Mouse (Mus musculus) lung, postnatal 0 days (tissue): Measurements from ENCODE around the gene Fkbp10.

ENCODE experiments used
- CTCF ChIP-seq: IDR thresholded peaks from 2 replicates; pipeline ENCODE4 v1.5.1; 2016; ENCODE audit warnings: antibody characterized with exemption, mild to moderate bottlenecking
- EP300 ChIP-seq: IDR thresholded peaks from 2 replicates; pipeline ENCODE4 v1.6.1; 2016; ENCODE audit warnings: antibody characterized with exemption, mild to moderate bottlenecking, control low read depth

GRCm38 (mm10) chr11:100442625-100443024 lies 27.1 kb downstream of the Fkbp10 start:
- TF ChIP-seq CTCF (no peak), EP300 (no peak)
